Mouse (Mus musculus) testis, adult 2 months (tissue): ENCODE data around the gene Ebi3. TPM values are rescaled to one million over a fixed set of nuclear protein-coding genes. Genes with fewer than 3 reads are reported as not detected.
A peak's percentile ranks its signal among the peaks of the same experiment; 100 is the strongest.

Experiments
- H3K27ac ChIP-seq: fragments of 200-500 bp; 2 replicates; pipeline ENCODE4 v1.5.1; 2012; ENCODE audit warnings: low read depth, low read length; ENCODE audit not compliant: control insufficient read depth, insufficient read depth
- H3K27me3 ChIP-seq: fragments of 200-500 bp; 2 replicates; pipeline ENCODE4 v1.6.1; 2012; ENCODE audit warnings: mild to moderate bottlenecking, low read length, moderate library complexity; ENCODE audit not compliant: control insufficient read depth, insufficient read depth
- H3K36me3 ChIP-seq: fragments of 200-500 bp; 2 replicates; pipeline ENCODE4 v1.6.1; 2012; ENCODE audit warnings: mild to moderate bottlenecking, low read length; ENCODE audit not compliant: control insufficient read depth, insufficient read depth
- H3K4me1 ChIP-seq: fragments of 200-500 bp; 2 replicates; pipeline ENCODE4 v1.6.1; 2012; ENCODE audit warnings: low read length; ENCODE audit not compliant: control insufficient read depth, insufficient read depth
- H3K4me3 ChIP-seq: fragments of 200-500 bp; 2 replicates; pipeline ENCODE4 v1.5.1; 2012; ENCODE audit warnings: low read depth, mild to moderate bottlenecking, low read length, moderate library complexity, mixed read lengths; ENCODE audit not compliant: control insufficient read depth
- CTCF ChIP-seq: fragments of 200-500 bp; IDR thresholded peaks from 2 replicates; pipeline ENCODE4 v1.5.1; 2012; ENCODE audit warnings: low read depth, mild to moderate bottlenecking, inconsistent platforms, low read length, moderate library complexity; ENCODE audit not compliant: control insufficient read depth, insufficient read depth, insufficient replicate concordance
- POLR2A ChIP-seq: fragments of 200-500 bp; IDR thresholded peaks from 2 replicates; pipeline ENCODE4 v1.6.1; 2012; ENCODE audit warnings: low read depth, mild to moderate bottlenecking, inconsistent platforms, low read length, moderate library complexity; ENCODE audit not compliant: control insufficient read depth
- polyA plus RNA-seq: library from polyadenylated mRNA; depleted of rRNA; stranded (reverse); fragments of >200 nt; gene quantifications from 2 replicates; pipeline ENCODE4 v1.2.3, GENCODE M21; 2012

The Ebi3 gene
- polyA plus RNA-seq, 1 experiment, result 0.75 TPM

GRCm38 (mm10) chr17:55967186-55967585, 14.7 kb downstream of the Ebi3 start:
- H3K36me3 ChIP-seq, result no peaks in the 10 kb centered on the region
- H3K4me3 ChIP-seq, result no peak overlapping the region
- H3K27me3 ChIP-seq, result no peaks in the 10 kb centered on the region
- no peak overlapping the region for H3K27ac ChIP-seq
- TF ChIP-seq POLR2A (no peak), CTCF (no peak)
- H3K4me1 ChIP-seq, result peaks cover 14% of the 10 kb centered on the region

GRCm38 (mm10) chr17:55968210-55968609, 15.8 kb downstream of the Ebi3 start:
- no peak for TF ChIP-seq POLR2A
- TF ChIP-seq CTCF, result no peak
- peaks cover 14% of the 10 kb centered on the region for H3K4me1 ChIP-seq
- H3K27me3 ChIP-seq, result no peaks in the 10 kb centered on the region
- no peaks in the 10 kb centered on the region for H3K36me3 ChIP-seq
- H3K27ac ChIP-seq, result no peak overlapping the region
- H3K4me3 ChIP-seq, result no peak overlapping the region

- Histone ChIP-seq H3K36me3 (no peaks in the 10 kb centered on the region), H3K27ac (no peak overlapping the region), H3K4me3 (no peak overlapping the region), H3K27me3 (no peaks in the 10 kb centered on the region), H3K4me1 (peaks cover 14% of the 10 kb centered on the region)
- TF ChIP-seq CTCF, result no peak
- TF ChIP-seq POLR2A, result no peak
These were observed 17.1 kb downstream of the Ebi3 start for GRCm38 (mm10) chr17:55969560-55969959.

DNA sequence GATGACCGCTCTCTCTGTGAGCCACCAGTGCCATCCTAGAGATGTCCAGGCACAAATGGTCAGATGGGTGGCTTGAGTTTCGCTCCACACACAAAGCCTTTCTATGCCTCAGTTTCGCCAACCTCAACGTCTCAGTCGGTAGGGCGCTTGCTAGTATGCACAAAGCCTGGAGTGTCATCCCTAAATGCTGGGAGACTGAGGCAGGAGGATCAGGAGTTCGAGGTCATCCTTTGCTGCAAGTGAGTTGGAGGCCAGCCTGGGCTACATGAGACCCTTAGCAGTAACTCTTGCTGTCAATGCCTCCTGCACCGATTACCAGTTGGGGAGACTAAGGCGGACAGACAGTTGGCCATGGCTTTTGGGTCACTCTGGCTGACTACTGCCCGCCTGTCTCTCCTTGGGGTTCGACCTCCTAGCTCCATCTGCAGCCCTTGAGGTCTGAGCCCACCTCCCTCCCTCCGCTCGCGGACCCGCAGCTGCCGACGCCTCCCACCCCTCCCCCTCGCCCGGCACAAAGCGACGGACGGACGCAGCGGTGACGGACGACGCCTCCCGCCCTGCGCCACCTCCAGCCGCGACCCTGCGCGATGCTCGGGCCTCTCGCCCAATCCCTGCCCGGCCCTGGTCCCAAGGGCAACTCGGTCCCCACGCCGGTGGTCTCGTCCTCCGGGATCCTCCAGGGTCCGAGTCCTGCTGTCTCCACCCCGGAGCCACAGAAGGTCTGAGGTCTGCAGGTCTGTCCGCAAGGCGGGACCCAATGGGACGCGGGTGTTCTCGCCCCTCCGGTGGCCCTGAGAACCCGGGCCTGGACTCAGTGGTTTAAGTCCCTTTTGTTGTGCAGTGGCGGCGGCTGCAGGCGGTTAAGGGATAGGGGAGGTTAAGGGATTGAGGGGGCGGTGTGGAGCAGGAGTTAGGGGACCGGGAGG, 17.8 kb downstream of the Ebi3 start, which contains the start of gene Shd:
Gene Shd, plus strand, starts transcription at position 502 of the 926 bp plus-strand sequence.
- Histone ChIP-seq H3K27me3 (no peaks in the 10 kb centered on the region), H3K4me3 (peak within 1 kb of the TSS; percentile 61), H3K36me3 (no peaks in the 10 kb centered on the region), H3K27ac (no peak within 1 kb of the TSS), H3K4me1 (peaks cover 14% of the 10 kb centered on the region)
- TF ChIP-seq CTCF (no peak), POLR2A (no peak)

DNA sequence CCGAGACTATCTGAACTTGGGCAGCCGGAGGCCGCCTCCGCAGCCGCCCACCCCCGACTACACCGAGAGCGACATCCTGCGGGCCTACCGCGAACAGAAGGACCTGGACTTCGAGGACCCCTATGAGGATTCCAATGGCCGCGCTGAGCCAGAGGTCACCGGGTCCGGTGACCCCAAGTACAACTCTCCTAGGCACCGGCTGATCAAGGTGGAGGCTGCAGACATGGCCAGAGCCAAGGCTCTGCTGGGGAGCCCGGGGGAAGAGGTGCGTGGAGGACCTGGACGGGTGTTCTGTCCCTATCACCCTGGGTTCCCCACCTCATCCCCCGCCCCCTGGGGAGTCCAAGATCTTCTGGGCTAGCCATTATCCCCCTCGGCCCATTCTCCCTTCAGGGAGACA, 19.0 kb downstream of the Ebi3 start:
- no peak overlapping the region for H3K4me3 ChIP-seq
- TF ChIP-seq POLR2A, result no peak
- TF ChIP-seq CTCF, result no peak
- peaks cover 14% of the 10 kb centered on the region for H3K4me1 ChIP-seq
- no peaks in the 10 kb centered on the region for H3K36me3 ChIP-seq
- no peaks in the 10 kb centered on the region for H3K27me3 ChIP-seq
- H3K27ac ChIP-seq, result no peak overlapping the region

DNA sequence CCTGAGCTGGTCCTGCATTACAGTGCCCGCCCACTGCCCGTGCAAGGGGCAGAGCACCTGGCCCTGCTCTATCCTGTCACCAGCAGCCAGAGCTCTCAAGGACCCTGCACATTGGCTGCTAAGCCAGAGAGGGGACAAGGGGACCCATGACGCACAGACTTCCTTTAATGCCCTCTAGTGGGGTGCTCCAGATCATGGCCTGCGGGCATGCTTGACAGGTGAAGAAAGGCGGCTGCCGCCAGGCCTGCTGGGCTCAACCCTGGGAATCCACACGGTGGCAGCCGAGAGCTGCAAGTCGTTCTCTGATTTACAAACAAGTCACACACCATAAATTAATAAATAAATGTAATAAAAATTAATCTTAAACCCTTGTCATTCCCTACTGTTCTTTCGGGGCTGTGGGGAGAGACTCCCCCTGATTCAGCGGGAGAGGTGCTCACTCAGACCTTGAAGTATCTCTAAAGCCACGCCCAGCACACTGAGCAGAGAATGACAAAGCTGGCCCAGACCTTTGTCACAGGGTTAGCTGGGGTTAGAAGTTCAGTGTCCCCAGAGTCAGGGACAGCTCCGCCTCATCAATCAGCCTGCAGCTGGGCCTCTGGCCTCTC, 23.9 kb downstream of the Ebi3 start:
- Histone ChIP-seq H3K27me3 (no peaks in the 10 kb centered on the region), H3K4me1 (peaks cover 3% of the 10 kb centered on the region; the same call in 1 of the 2 replicates), H3K27ac (no peak overlapping the region), H3K36me3 (no peaks in the 10 kb centered on the region), H3K4me3 (no peak overlapping the region)
- no peak for TF ChIP-seq POLR2A
- TF ChIP-seq CTCF, result peak; percentile 53; the same call in 1 of the 2 replicates

DNA sequence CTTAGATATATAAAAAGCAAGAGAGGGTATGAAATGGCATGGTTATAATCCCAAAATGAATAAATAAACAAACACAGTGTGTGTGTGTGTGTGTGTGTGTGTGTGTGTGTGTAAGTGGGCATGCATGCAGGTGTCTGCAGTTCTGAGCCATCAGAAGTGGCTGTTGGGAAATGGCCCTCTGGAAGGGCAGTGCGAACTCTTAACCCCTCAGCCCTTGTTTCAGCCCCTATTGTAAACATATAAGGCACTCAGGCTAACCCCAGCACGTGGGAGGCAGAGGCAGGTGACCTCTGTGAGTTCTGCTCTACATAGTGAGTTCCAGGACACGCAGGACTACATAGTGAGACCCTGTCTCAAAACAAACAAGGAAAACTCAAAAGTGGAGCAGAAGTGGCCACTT, 24.9 kb downstream of the Ebi3 start:
- Histone ChIP-seq H3K36me3 (no peaks in the 10 kb centered on the region), H3K27ac (no peak overlapping the region), H3K4me3 (no peak overlapping the region), H3K4me1 (no peaks in the 10 kb centered on the region; the same call in 1 of the 2 replicates), H3K27me3 (no peaks in the 10 kb centered on the region)
- TF ChIP-seq POLR2A, result no peak
- no peak for TF ChIP-seq CTCF
